Mouse (Mus musculus): ENCODE measurements around the gene Rnf114. TPM values are rescaled to one million over a fixed set of nuclear protein-coding genes. Genes with fewer than 3 reads are reported as not detected.

Gene Rnf114
- 99.2 and 101 TPM in 2 replicates for polyA plus RNA-seq (2016; fragmentation: Nextera tagmentation; extraction: Ambion mirVana)

- H3K36me3 ChIP-seq, result peaks cover 15% of the 10 kb centered on the region
- H3K9ac ChIP-seq (replicated peaks), result peak within 1 kb of the TSS; percentile 91
- WGBS, result 4% methylated on average over 52 of the region's 52 CpGs
- no peaks in the 10 kb centered on the region for H3K9me3 ChIP-seq
- no peaks in the 10 kb centered on the region for H3K27me3 ChIP-seq
- H3K4me1 ChIP-seq (replicated peaks), result peaks cover 25% of the 10 kb centered on the region
- H3K4me3 ChIP-seq (replicated peaks), result peak within 1 kb of the TSS; percentile 100
- peak within 1 kb of the TSS; percentile 96 for H3K27ac ChIP-seq
- H3K4me2 ChIP-seq, result peak within 1 kb of the TSS; percentile 97
- ATAC-seq (ENCODE audit: insufficient number of reproducible peaks, insufficient read depth, low FRiP score, low TSS enrichment, low read depth), result peak; percentile 21; the same call in 1 of the 2 replicates
Measured at GRCm38 (mm10) chr2:167491757-167492708, at the start of gene Rnf114. Rnf114 (plus strand) TSS chr2:167492645.

DNA sequence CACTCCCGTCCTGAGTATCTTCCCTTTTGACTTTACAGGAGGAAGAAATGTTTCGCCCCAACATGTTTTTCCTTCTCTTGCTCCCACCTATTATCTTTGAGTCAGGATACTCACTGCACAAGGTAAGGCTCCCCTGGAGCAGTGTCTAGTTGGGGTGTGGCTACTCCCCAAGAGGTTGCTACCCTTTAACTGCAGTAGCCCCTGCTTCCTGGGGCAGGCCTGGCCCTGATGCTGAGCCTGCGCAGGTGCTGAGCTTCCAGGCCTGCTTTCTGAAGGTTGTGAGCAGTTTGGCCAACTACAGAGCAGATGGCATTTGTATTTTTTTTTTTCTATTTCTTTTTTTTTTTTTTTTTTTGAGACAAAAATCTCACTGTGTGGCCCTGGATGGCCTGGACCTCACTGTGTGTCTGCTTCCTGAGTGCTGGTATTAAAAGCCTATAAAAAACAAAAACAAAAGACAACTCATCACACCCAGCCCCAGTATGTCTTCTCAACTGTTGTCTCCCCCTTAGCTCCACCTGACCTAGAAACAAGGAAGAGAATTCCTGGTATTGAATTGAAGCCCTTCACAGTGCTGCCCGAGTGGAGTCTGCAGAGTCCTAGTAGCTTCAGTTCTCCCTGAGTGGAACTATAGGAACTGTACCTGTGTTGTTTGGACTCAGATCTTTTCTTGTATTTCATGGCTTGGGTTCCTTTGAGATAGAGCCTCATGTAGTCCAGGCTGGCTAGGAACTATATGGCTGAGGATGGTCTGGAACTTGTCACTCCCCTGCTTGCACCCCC lies 48.8 kb upstream of the Rnf114 start:
- no peaks in the 10 kb centered on the region for H3K27me3 ChIP-seq
- no peak for ATAC-seq (ENCODE audit: insufficient number of reproducible peaks, insufficient read depth, low FRiP score, low TSS enrichment, low read depth)
- peaks cover 90% of the 10 kb centered on the region for H3K36me3 ChIP-seq
- no peak overlapping the region for H3K4me2 ChIP-seq
- H3K9ac ChIP-seq (replicated peaks), result no peak overlapping the region
- no peak overlapping the region for H3K27ac ChIP-seq
- no peak overlapping the region for H3K4me3 ChIP-seq (replicated peaks)
- WGBS, result 92% methylated on average over 4 of the region's 4 CpGs
- no peaks in the 10 kb centered on the region for H3K4me1 ChIP-seq (replicated peaks)
- H3K9me3 ChIP-seq, result no peaks in the 10 kb centered on the region

- Histone ChIP-seq H3K9ac (replicated peaks) (0 out of 2 replicates have a peak overlapping the region, but pooled peaks have one; percentile 32), H3K36me3 (peaks cover 92% of the 10 kb centered on the region), H3K4me3 (replicated peaks) (no peak overlapping the region), H3K27ac (no peak overlapping the region), H3K27me3 (no peaks in the 10 kb centered on the region), H3K9me3 (no peaks in the 10 kb centered on the region), H3K4me2 (no peak overlapping the region), H3K4me1 (replicated peaks) (no peaks in the 10 kb centered on the region)
- no peak for ATAC-seq (ENCODE audit: insufficient number of reproducible peaks, insufficient read depth, low FRiP score, low TSS enrichment, low read depth)
- 86% methylated on average over 20 of the region's 20 CpGs for WGBS
Measured at GRCm38 (mm10) chr2:167445911-167446780, 46.3 kb upstream of the Rnf114 start.

- 95% methylated on average over 7 of the region's 7 CpGs for WGBS
- ATAC-seq (ENCODE audit: insufficient number of reproducible peaks, insufficient read depth, low FRiP score, low TSS enrichment, low read depth), result no peak
- Histone ChIP-seq H3K9me3 (no peaks in the 10 kb centered on the region), H3K27me3 (no peaks in the 10 kb centered on the region), H3K9ac (replicated peaks) (no peak overlapping the region), H3K4me3 (replicated peaks) (no peak overlapping the region), H3K4me2 (no peak overlapping the region), H3K27ac (no peak overlapping the region), H3K4me1 (replicated peaks) (no peaks in the 10 kb centered on the region), H3K36me3 (peaks cover 90% of the 10 kb centered on the region)
Measured at GRCm38 (mm10) chr2:167447207-167447606, 45.2 kb upstream of the Rnf114 start.

- H3K4me3 ChIP-seq (replicated peaks), result no peak overlapping the region
- H3K9me3 ChIP-seq, result no peaks in the 10 kb centered on the region
- no peaks in the 10 kb centered on the region for H3K27me3 ChIP-seq
- WGBS, result 91% methylated on average over 8 of the region's 8 CpGs
- no peaks in the 10 kb centered on the region for H3K4me1 ChIP-seq (replicated peaks)
- no peak overlapping the region for H3K4me2 ChIP-seq
- no peak overlapping the region for H3K9ac ChIP-seq (replicated peaks)
- ATAC-seq (ENCODE audit: insufficient number of reproducible peaks, insufficient read depth, low FRiP score, low TSS enrichment, low read depth), result no peak
- H3K36me3 ChIP-seq, result peaks cover 88% of the 10 kb centered on the region
- no peak overlapping the region for H3K27ac ChIP-seq
Measured at GRCm38 (mm10) chr2:167447629-167448028, 44.8 kb upstream of the Rnf114 start.

DNA sequence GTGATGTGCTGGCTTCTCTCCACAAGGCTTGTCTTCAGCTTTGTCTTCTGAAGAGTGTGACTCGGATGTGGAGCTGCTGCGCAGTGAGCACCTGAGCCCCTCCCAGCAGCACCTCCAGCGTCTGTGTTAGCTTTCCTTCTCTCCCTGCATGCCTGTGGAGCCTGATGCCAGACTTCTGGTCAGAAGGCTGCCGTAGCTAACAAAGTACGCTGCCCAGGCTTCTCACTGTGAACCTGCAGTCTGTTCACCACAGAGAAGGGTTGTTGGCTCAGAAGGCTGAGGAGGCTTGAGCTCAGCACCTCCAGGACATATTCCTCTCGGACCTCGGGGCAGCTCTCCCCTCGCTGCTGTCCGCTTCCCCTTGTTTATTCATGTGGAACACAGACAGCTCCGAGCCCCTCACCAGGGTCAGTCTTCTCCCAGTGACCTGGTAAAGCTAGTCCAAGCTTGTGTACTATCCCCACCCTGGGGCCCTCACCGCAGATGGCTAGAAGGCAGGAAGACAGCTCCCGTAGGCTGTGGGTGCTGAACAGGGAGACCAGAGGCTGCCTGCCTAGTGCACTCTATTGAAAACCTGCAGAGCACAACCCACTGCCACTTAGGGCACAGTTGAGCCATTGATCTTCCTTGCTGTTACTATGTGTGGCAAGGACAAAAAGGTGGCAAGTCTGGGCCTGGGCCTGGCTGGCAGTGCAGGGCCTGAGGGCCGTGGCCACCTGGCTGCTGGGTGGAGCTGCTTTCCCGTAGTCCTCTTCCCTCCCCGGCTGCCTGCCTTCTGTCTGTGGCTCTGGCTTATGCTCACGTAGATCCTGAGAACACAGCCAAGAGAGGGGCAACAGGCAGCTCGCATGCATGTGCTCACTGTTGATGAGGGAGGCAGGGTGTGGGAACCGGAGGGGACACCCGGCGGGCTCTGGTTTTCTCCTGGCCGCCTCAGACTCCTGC lies 42.8 kb upstream of the Rnf114 start:
- WGBS, result 91% methylated on average over 21 of the region's 21 CpGs
- Histone ChIP-seq H3K4me3 (replicated peaks) (no peak overlapping the region), H3K9me3 (no peaks in the 10 kb centered on the region), H3K27ac (no peak overlapping the region), H3K27me3 (no peaks in the 10 kb centered on the region), H3K4me2 (no peak overlapping the region), H3K4me1 (replicated peaks) (no peaks in the 10 kb centered on the region), H3K36me3 (peaks cover 89% of the 10 kb centered on the region), H3K9ac (replicated peaks) (no peak overlapping the region)
- no peak for ATAC-seq (ENCODE audit: insufficient number of reproducible peaks, insufficient read depth, low FRiP score, low TSS enrichment, low read depth)

DNA sequence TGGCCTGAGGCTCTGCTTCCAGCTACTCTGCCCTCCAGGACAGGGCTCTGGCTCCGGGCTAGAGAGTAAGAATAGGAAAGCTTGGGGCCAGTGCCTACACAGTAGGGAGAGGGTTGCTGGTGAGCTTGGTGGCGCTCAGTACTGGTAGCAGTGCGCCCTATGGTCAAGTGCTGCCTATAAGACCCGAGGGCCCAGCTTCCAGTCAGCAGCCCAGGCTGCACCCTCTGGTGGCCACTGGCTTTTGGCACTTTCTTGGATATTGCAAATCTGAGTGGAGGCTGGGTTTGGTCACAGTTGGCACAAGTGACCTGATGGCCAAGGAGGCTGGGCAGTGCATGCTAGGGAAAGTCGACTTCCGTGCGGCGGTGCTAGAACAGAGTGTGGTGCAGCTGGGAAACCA lies 41.8 kb upstream of the Rnf114 start:
- peaks cover 88% of the 10 kb centered on the region for H3K36me3 ChIP-seq
- no peak overlapping the region for H3K9ac ChIP-seq (replicated peaks)
- no peak overlapping the region for H3K4me2 ChIP-seq
- H3K9me3 ChIP-seq, result no peaks in the 10 kb centered on the region
- H3K27ac ChIP-seq, result no peak overlapping the region
- H3K27me3 ChIP-seq, result no peaks in the 10 kb centered on the region
- WGBS, result 89% methylated on average over 8 of the region's 8 CpGs
- ATAC-seq (ENCODE audit: insufficient number of reproducible peaks, insufficient read depth, low FRiP score, low TSS enrichment, low read depth), result no peak
- H3K4me3 ChIP-seq (replicated peaks), result no peak overlapping the region
- H3K4me1 ChIP-seq (replicated peaks), result no peaks in the 10 kb centered on the region

- 93% methylated on average over 3 of the region's 3 CpGs for whole genome bisulfite sequencing
- H3K4me2 ChIP-seq, result no peak overlapping the region
- peaks cover 92% of the 10 kb centered on the region for H3K36me3 ChIP-seq
Measured at GRCm38 (mm10) chr2:167453814-167454213, 38.6 kb upstream of the Rnf114 start.

DNA sequence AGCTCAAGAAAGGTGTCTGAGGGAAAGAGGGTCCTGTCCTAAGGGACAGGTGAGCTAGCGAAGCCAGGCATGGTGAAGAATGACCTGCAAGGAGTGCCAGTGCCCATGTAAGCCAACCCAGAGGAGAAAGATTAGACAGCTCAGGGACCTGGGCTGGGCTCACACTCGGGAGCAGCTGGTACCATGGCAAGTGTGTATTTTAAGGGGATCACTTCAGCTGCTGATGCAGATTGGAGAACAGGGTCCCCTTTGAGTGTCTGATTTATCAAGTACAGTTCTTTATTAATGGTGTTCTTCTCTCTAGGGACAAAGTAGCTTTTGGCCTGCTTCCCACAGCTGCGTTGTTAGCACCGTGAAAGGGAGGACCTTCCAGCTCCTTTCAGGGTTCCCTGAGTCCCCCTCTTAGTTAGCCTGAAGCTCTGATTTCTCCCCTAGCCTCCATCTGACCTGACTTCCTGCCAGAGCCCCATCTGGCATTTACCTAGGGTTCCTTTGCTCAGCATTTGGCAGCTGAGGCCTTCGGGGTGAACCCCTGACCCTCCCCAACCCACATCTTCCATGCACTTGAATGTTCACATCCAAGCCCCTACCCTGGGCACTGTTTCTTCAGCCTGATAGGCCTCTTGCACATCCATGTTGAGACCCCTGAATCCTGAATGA lies 36.0 kb upstream of the Rnf114 start:
- Histone ChIP-seq H3K4me2 (no peak overlapping the region), H3K36me3 (peaks cover 93% of the 10 kb centered on the region), H3K27ac (no peak overlapping the region), H3K27me3 (no peaks in the 10 kb centered on the region), H3K4me3 (replicated peaks) (no peak overlapping the region), H3K4me1 (replicated peaks) (no peaks in the 10 kb centered on the region), H3K9ac (replicated peaks) (no peak overlapping the region), H3K9me3 (no peaks in the 10 kb centered on the region)
- WGBS, result 94% methylated on average over 5 of the region's 5 CpGs
- ATAC-seq (ENCODE audit: insufficient number of reproducible peaks, insufficient read depth, low FRiP score, low TSS enrichment, low read depth), result no peak

More at GRCm38 (mm10) chr2:167453814-167454213, 38.6 kb upstream of the Rnf114 start:
- Histone ChIP-seq H3K9me3 (no peaks in the 10 kb centered on the region), H3K4me1 (replicated peaks) (no peaks in the 10 kb centered on the region), H3K4me3 (replicated peaks) (no peak overlapping the region), H3K27me3 (no peaks in the 10 kb centered on the region), H3K27ac (no peak overlapping the region), H3K9ac (replicated peaks) (no peak overlapping the region)
- no peak for ATAC-seq (ENCODE audit: insufficient number of reproducible peaks, insufficient read depth, low FRiP score, low TSS enrichment, low read depth)
